Mouse (Mus musculus) left cerebral cortex, postnatal 14 days (tissue): Measurements from ENCODE around the gene Tmem238. TPM values are rescaled to one million over a fixed set of nuclear protein-coding genes. Genes with fewer than 3 reads are reported as not detected.

Experiments used
- total RNA-seq, 2 experiments: library from RNA; stranded (reverse); gene quantifications; 2 replicates each; pipeline ENCODE4 v1.2.3; 2021

The Tmem238 gene
- total RNA-seq, 2 experiments from 2014 or later: 2.7 to 4.4 TPM

Other genes with a start within 250 kb of the Tmem238 start
- gene Syt5, start 242.1 kb downstream of the Tmem238 start, total RNA-seq: 100 to 1,000 TPM; 241 to 259 TPM
- under 1 TPM; 0.57 to 0.93 TPM for gene Ptprh, start 185.6 kb downstream of the Tmem238 start, total RNA-seq
- 10 to 100 TPM; 10.8 to 10.9 TPM for gene Tmem86b, start 158.2 kb downstream of the Tmem238 start, total RNA-seq
- gene Ppp6r1, start 130.6 kb downstream of the Tmem238 start, total RNA-seq: 100 to 1,000 TPM; 132 to 135 TPM
- gene Hspbp1, start 104.6 kb downstream of the Tmem238 start, total RNA-seq: 100 to 1,000 TPM; 102 to 108 TPM
- 100 to 1,000 TPM; 330 to 331 TPM for gene Brsk1, start 99.1 kb downstream of the Tmem238 start, total RNA-seq
- under 1 TPM in 1 of 2 experiments, not detected in 1; 0.21 TPM for gene Tmem150b, start 64.4 kb downstream of the Tmem238 start, total RNA-seq
- 10 to 100 TPM; 37.1 to 43.3 TPM for gene Kmt5c, start 49.5 kb downstream of the Tmem238 start, total RNA-seq
- gene Cox6b2, start 36.6 kb downstream of the Tmem238 start, total RNA-seq: 1 to 10 TPM; 5.1 to 5.7 TPM
- gene Fam71e2, start 18.4 kb downstream of the Tmem238 start, total RNA-seq: not detected
- under 1 TPM; 0.18 to 0.55 TPM for gene Il11, start 6.8 kb downstream of the Tmem238 start, total RNA-seq
- gene Tmem190, start 6.7 kb downstream of the Tmem238 start, total RNA-seq: not detected
- 100 to 1,000 TPM; 480 to 489 TPM for gene Rpl28, start 3.2 kb upstream of the Tmem238 start, total RNA-seq
- gene Ube2s, start 22.9 kb upstream of the Tmem238 start, total RNA-seq: 100 to 1,000 TPM; 115 to 145 TPM
- 100 to 1,000 TPM; 116 to 133 TPM for gene Shisa7, start 55.0 kb upstream of the Tmem238 start, total RNA-seq
- 1 to 10 TPM; 4.6 to 5.0 TPM for gene Isoc2b, start 80.6 kb upstream of the Tmem238 start, total RNA-seq
- gene Isoc2a, start 87.5 kb upstream of the Tmem238 start, total RNA-seq: 1 to 10 TPM; 7.5 to 8.6 TPM
- under 1 TPM; 0.29 to 0.34 TPM for gene Gm36210, start 116.9 kb upstream of the Tmem238 start, total RNA-seq
- gene Zfp628, start 125.6 kb upstream of the Tmem238 start, total RNA-seq: 10 to 100 TPM; 14.5 to 16.3 TPM
- gene Nat14, start 132.4 kb upstream of the Tmem238 start, total RNA-seq: 10 to 100 TPM; 86.6 to 92.4 TPM
- gene Ssc5d, start 136.1 kb upstream of the Tmem238 start, total RNA-seq: 1 to 10 TPM; 2.3 to 2.9 TPM
- under 1 TPM in 1 of 2 experiments, not detected in 1; 0.15 TPM for gene Sbk2, start 174.8 kb upstream of the Tmem238 start, total RNA-seq
- under 1 TPM; 0.42 to 0.55 TPM for gene Sbk3, start 181.5 kb upstream of the Tmem238 start, total RNA-seq
- gene Zfp579, start 206.5 kb upstream of the Tmem238 start, total RNA-seq: 10 to 100 TPM; 33.8 to 36.3 TPM
- gene Zfp524, start 224.8 kb upstream of the Tmem238 start, total RNA-seq: 1 to 10 TPM; 5.3 to 6.7 TPM
- gene Fiz1, start 225.0 kb upstream of the Tmem238 start, total RNA-seq: 10 to 100 TPM; 24.9 to 25.3 TPM
- not detected for gene Gm44973, start 225.8 kb upstream of the Tmem238 start, total RNA-seq
- gene Zfp865, start 230.7 kb upstream of the Tmem238 start, total RNA-seq: 10 to 100 TPM; 34.1 to 35.2 TPM
- gene Ccdc106, start 230.9 kb upstream of the Tmem238 start, total RNA-seq: 10 to 100 TPM; 65.7 to 68.5 TPM
- not detected for gene 4632433K11Rik, start 244.5 kb upstream of the Tmem238 start, total RNA-seq
- 1 to 10 TPM; 5.4 TPM for gene Zfp784, start 248.8 kb upstream of the Tmem238 start, total RNA-seq